Mouse (Mus musculus): ENCODE data around the gene Ehmt1.

GRCm38 (mm10) chr2:24755276-24755675 is 164.1 kb downstream of the Ehmt1 start:
- TF ChIP-seq CTCF (IDR thresholded peaks at IDR 0.05; ENCODE audit: low read depth) (peak; percentile 78), EP300 (IDR thresholded peaks at IDR 0.05; ENCODE audit: low read depth) (no peak)

All from liver, postnatal 0 days (tissue).